In the genomic region with DNA sequence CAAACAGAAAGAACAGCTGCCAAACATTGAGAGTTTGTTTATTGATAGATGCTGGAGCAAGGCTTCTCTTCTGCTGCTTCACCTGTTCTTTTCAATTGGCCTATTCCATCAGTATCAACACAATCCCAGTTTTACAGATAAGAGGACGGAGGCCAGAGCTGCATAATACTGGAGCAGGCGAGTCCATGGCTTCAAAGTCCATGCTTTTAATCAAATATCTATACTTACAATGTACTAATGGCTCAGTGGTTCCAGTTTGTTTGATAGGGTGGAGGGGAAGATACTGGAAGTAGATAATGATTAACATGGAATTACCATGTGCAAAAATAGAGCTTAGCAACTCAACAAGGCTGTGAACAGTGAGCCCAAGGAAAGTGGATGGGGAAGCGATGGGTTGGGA, we compare ENCODE assay signal across 20 mouse cellular contexts.
DNase-seq lines count a peak whose midpoint lies in the region; ATAC-seq and TF ChIP-seq lines count a peak whose summit lies in the region.
"Had no signal": no experiment of that assay in that cellular context is flagged by ENCODE, and none has a peak within 500 bp of the region (broad histone marks: within the 10 kb centered on the region; RNA-seq: fewer than 3 reads in every experiment).

No protein-coding gene starts in this region.

- no peak for TF ChIP-seq EP300 in stomach, postnatal 0 days (optimal IDR thresholded peaks at IDR 0.05)

- no peaks in the 10 kb centered on the region for H3K27me3 ChIP-seq in stomach, embryonic 15.5 days (replicated peaks)
- H3K27me3 ChIP-seq in stomach, postnatal 0 days (ENCODE audit: control insufficient read depth, insufficient read depth, low read length) = no peaks in the 10 kb centered on the region
- no peaks in the 10 kb centered on the region for H3K27me3 ChIP-seq in intestine, embryonic 15.5 days (replicated peaks)
- H3K27me3 ChIP-seq in intestine, postnatal 0 days (replicated peaks; ENCODE audit: control insufficient read depth, insufficient read depth, low read length) = no peaks in the 10 kb centered on the region
- H3K27me3 ChIP-seq in stomach, embryonic 16.5 days (ENCODE audit: control insufficient read depth, insufficient read depth, low read length) = no peaks in the 10 kb centered on the region
- peaks cover 40% of the 10 kb centered on the region for H3K27me3 ChIP-seq in midbrain, embryonic 10.5 days (ENCODE audit: low read depth, poor library complexity, severe bottlenecking)
- H3K27me3 ChIP-seq: embryonic facial prominence, embryonic 12.5 days; forebrain, embryonic 15.5 days had no signal

- H3K4me3 ChIP-seq in stomach, embryonic 15.5 days (replicated peaks) = no peak overlapping the region
- H3K4me3 ChIP-seq in stomach, postnatal 0 days (ENCODE audit: low read depth, low read length) = no peak overlapping the region
- H3K4me3 ChIP-seq in intestine, embryonic 15.5 days (replicated peaks) = no peak overlapping the region
- no peak overlapping the region for H3K4me3 ChIP-seq in intestine, postnatal 0 days (ENCODE audit: low read depth, low read length)
- no peak overlapping the region for H3K4me3 ChIP-seq in stomach, embryonic 16.5 days (replicated peaks; ENCODE audit: low read length)
- H3K4me3 ChIP-seq in midbrain, embryonic 10.5 days = no peak overlapping the region
- H3K4me3 ChIP-seq: embryonic facial prominence, embryonic 10.5 days; embryonic facial prominence, embryonic 12.5 days; forebrain, embryonic 13.5 days; forebrain, embryonic 15.5 days had no signal

- peak; percentile 56; the same call in 1 of the 2 replicates for ATAC-seq in stomach, embryonic 15.5 days (ENCODE audit: insufficient read depth, low FRiP score, low read depth)
- no peak for ATAC-seq in stomach, postnatal 0 days (ENCODE audit: low FRiP score, low TSS enrichment)
- peak; percentile 94 for ATAC-seq in intestine, embryonic 15.5 days
- peak; percentile 91 for ATAC-seq in intestine, postnatal 0 days
- ATAC-seq in stomach, embryonic 16.5 days (ENCODE audit: insufficient read depth, low FRiP score) = peak; percentile 66; the same call in 1 of the 2 replicates
- ATAC-seq: forebrain, embryonic 13.5 days; forebrain, embryonic 15.5 days; forebrain, postnatal 0 days had no signal

- no peaks in the 10 kb centered on the region for H3K4me1 ChIP-seq in stomach, embryonic 15.5 days
- no peaks in the 10 kb centered on the region for H3K4me1 ChIP-seq in stomach, postnatal 0 days (replicated peaks; ENCODE audit: control insufficient read depth, insufficient read depth)
- no peaks in the 10 kb centered on the region for H3K4me1 ChIP-seq in intestine, embryonic 15.5 days (replicated peaks)
- H3K4me1 ChIP-seq in intestine, postnatal 0 days (replicated peaks; ENCODE audit: control insufficient read depth, insufficient read depth, low read length) = peaks cover 3% of the 10 kb centered on the region; the same call in 1 of the 2 replicates
- 0 out of 2 replicates have a peak, but pooled peaks cover 3% of the 10 kb centered on the region for H3K4me1 ChIP-seq in stomach, embryonic 16.5 days (ENCODE audit: control insufficient read depth, insufficient read depth, low read length)
- peaks cover 18% of the 10 kb centered on the region for H3K4me1 ChIP-seq in midbrain, embryonic 10.5 days
- H3K4me1 ChIP-seq: embryonic facial prominence, embryonic 10.5 days; embryonic facial prominence, embryonic 12.5 days had no signal

- no peak overlapping the region for H3K9ac ChIP-seq in stomach, embryonic 15.5 days
- no peak overlapping the region for H3K9ac ChIP-seq in stomach, postnatal 0 days (ENCODE audit: low read length)
- H3K9ac ChIP-seq in intestine, embryonic 15.5 days = no peak overlapping the region
- H3K9ac ChIP-seq in intestine, postnatal 0 days (ENCODE audit: low read depth, low read length) = no peak overlapping the region
- no peak overlapping the region for H3K9ac ChIP-seq in stomach, embryonic 16.5 days (ENCODE audit: low read length)
- H3K9ac ChIP-seq: embryonic facial prominence, embryonic 12.5 days; forebrain, embryonic 13.5 days; forebrain, embryonic 15.5 days; forebrain, postnatal 0 days had no signal

- DNase-seq in stomach, postnatal 0 days (ENCODE audit: low spot score) = no peak
- no peak for DNase-seq in cerebellum, postnatal 36 days
- DNase-seq in midbrain, embryonic 10.5 days (ENCODE audit: low spot score) = no peak
- no peak for DNase-seq in adrenal gland, postnatal 10 days
- DNase-seq: adrenal gland, adult 2 months; adrenal gland, postnatal 14 days; adrenal gland, postnatal 36 days; cerebellum, adult 11-12 months; cerebellum, adult 8-10 months; cerebellum, adult 9-11 months; cerebellum, postnatal 14 days; forebrain, postnatal 0 days had no signal

- TF ChIP-seq CTCF in stomach, postnatal 0 days (IDR thresholded peaks at IDR 0.05; ENCODE audit: low read depth) = no peak
- no peak for TF ChIP-seq CTCF in intestine, postnatal 0 days (IDR thresholded peaks at IDR 0.05; ENCODE audit: low read depth)

- no peak overlapping the region for H3K27ac ChIP-seq in stomach, embryonic 15.5 days
- no peak overlapping the region for H3K27ac ChIP-seq in stomach, postnatal 0 days (replicated peaks)
- H3K27ac ChIP-seq in intestine, embryonic 15.5 days = no peak overlapping the region
- H3K27ac ChIP-seq in intestine, postnatal 0 days (ENCODE audit: low read depth, low read length) = no peak overlapping the region
- no peak overlapping the region for H3K27ac ChIP-seq in stomach, embryonic 16.5 days (ENCODE audit: low read length)
- H3K27ac ChIP-seq in midbrain, embryonic 10.5 days (replicated peaks) = no peak overlapping the region
- H3K27ac ChIP-seq: embryonic facial prominence, embryonic 10.5 days; embryonic facial prominence, embryonic 12.5 days; forebrain, embryonic 13.5 days; forebrain, embryonic 15.5 days had no signal

- no peak overlapping the region for H3K4me2 ChIP-seq in stomach, embryonic 15.5 days
- H3K4me2 ChIP-seq in stomach, postnatal 0 days (replicated peaks; ENCODE audit: low read depth) = no peak overlapping the region
- no peak overlapping the region for H3K4me2 ChIP-seq in intestine, embryonic 15.5 days (replicated peaks)
- H3K4me2 ChIP-seq in intestine, postnatal 0 days (replicated peaks; ENCODE audit: low read depth) = no peak overlapping the region
- H3K4me2 ChIP-seq in stomach, embryonic 16.5 days (ENCODE audit: low read depth, low read length) = no peak overlapping the region
- H3K4me2 ChIP-seq: embryonic facial prominence, embryonic 12.5 days; forebrain, embryonic 13.5 days; forebrain, embryonic 15.5 days had no signal

- 82% methylated on average over 3 of the region's 3 CpGs for WGBS in stomach, embryonic 15.5 days
- 72% methylated on average over 3 of the region's 3 CpGs for WGBS in stomach, postnatal 0 days
- WGBS in intestine, embryonic 15.5 days = 67% methylated on average over 3 of the region's 3 CpGs
- WGBS in intestine, postnatal 0 days = 41% methylated on average over 3 of the region's 3 CpGs
- WGBS in stomach, embryonic 16.5 days = 78% methylated on average over 3 of the region's 3 CpGs
- WGBS in midbrain, embryonic 10.5 days = 87% methylated on average over 3 of the region's 3 CpGs

- no peaks in the 10 kb centered on the region for H3K9me3 ChIP-seq in stomach, embryonic 15.5 days
- no peaks in the 10 kb centered on the region for H3K9me3 ChIP-seq in stomach, postnatal 0 days (ENCODE audit: control insufficient read depth, low read length)
- H3K9me3 ChIP-seq in intestine, embryonic 15.5 days = no peaks in the 10 kb centered on the region
- H3K9me3 ChIP-seq in intestine, postnatal 0 days (ENCODE audit: control insufficient read depth) = no peaks in the 10 kb centered on the region
- H3K9me3 ChIP-seq in stomach, embryonic 16.5 days (replicated peaks; ENCODE audit: control insufficient read depth, low read length) = no peaks in the 10 kb centered on the region
- no peaks in the 10 kb centered on the region for H3K9me3 ChIP-seq in midbrain, embryonic 10.5 days (replicated peaks)
- H3K9me3 ChIP-seq: embryonic facial prominence, embryonic 10.5 days; embryonic facial prominence, embryonic 12.5 days; forebrain, embryonic 13.5 days; forebrain, embryonic 15.5 days had no signal

- no peaks in the 10 kb centered on the region for H3K36me3 ChIP-seq in stomach, embryonic 15.5 days
- no peaks in the 10 kb centered on the region for H3K36me3 ChIP-seq in stomach, postnatal 0 days (ENCODE audit: control insufficient read depth, insufficient read depth, low read length)
- H3K36me3 ChIP-seq in intestine, embryonic 15.5 days = no peaks in the 10 kb centered on the region
- H3K36me3 ChIP-seq in intestine, postnatal 0 days (ENCODE audit: control insufficient read depth, insufficient read depth) = no peaks in the 10 kb centered on the region
- no peaks in the 10 kb centered on the region for H3K36me3 ChIP-seq in stomach, embryonic 16.5 days (ENCODE audit: control insufficient read depth, insufficient read depth, low read length)
- H3K36me3 ChIP-seq in midbrain, embryonic 10.5 days = no peaks in the 10 kb centered on the region
- H3K36me3 ChIP-seq: embryonic facial prominence, embryonic 10.5 days; embryonic facial prominence, embryonic 12.5 days; forebrain, embryonic 15.5 days had no signal
